Mouse (Mus musculus) mouse embryonic stem cell (cell line): Measurements from ENCODE around the gene Sgcd.

ENCODE experiments used
- in situ Hi-C, 2 experiments: fragments of 300-500 bp; cut with MboI; formaldehyde crosslinking; loops; 1 replicate in 1 of 2; 3 replicates in 1 of 2; pipeline ENCODE4 v1.14.3; 2019 to 2020; ENCODE audit warnings: low sequenced_read_pairs in 2 of 2, low pct_unique_long_range_greater_than_20kb in 1 of 2, mixed read lengths in 1 of 2; ENCODE audit not compliant: unreplicated experiment in 1 of 2

The Sgcd gene

DNA sequence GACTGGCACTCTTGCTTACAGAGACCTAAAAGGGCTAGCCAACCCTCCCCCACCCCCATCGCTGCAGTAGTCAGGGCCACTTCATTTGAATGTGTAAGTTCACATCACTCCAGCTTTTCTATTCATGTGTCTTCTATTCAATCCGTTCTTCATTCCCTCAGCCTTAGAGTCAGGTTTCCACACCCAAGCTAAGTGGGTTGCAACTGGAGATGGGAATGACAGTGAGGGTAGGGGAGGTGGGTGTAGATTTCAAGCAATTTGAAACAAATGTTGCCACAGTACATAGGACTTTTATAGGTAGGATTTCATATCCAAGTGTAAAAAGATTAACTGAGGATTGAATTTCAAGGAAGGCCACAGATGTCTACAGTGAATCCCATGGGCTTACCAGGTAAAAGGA, 870.9 kb downstream of the Sgcd start:
- in situ Hi-C loops = no loop called here

DNA sequence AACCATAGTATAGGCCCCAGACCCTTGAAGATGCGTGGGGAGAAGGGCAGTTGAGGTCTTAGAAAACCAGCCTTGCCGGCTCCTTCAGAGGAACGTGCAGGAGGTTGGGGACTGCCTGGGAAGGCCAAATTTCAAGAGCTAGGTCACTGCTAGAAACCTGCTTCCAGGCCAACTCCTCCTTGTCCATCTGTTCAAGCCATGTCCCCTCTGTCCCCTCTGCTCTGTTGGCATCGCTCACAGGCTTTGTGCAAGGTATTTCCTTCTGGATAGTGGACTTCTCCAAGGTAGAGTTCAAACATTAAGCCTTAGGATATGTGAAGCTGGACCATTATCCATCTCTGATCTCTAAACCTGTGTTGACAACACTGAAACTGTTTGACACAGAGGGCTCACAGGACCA, 874.4 kb downstream of the Sgcd start:
- in situ Hi-C loops = no loop called here

DNA sequence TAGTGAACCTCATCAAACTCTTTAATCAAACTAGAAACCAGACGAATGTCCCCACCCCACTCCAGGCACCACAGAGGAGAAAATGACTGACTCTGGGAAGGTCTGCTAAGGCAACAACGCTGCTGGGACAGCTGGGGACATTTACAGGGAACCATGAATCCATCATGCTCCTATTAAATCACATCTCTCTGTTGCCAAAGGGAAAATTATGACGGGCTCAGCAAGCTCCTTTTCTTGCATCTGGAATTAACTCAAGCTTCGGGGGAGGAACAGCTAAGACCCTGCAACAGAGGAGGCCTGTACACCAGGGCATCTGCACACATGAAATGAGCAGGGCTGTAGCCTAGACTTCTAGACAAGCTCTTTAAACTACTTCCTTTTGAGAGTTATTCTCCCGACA, 875.7 kb downstream of the Sgcd start:
- in situ Hi-C loops = no loop called here

DNA sequence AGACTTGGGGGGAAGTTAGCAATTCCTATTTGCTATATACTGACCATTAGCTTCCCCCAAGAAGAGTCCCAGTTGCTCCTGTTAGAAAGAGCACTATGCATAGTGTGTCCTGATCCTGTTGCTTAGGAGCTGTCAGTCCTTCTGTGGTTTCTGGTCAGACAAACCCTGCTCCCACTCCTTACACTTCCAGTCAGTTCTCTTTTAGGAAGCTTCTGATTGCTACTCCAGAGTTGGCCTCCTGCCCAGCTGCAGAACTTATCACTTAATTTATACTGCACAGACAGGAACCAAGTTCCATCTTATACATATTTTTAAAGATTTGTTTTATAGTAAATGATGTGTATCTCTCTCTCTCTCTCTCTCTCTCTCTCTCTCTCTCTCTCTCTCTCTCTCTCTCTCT, 878.5 kb downstream of the Sgcd start:
- in situ Hi-C loops = no loop called here

DNA sequence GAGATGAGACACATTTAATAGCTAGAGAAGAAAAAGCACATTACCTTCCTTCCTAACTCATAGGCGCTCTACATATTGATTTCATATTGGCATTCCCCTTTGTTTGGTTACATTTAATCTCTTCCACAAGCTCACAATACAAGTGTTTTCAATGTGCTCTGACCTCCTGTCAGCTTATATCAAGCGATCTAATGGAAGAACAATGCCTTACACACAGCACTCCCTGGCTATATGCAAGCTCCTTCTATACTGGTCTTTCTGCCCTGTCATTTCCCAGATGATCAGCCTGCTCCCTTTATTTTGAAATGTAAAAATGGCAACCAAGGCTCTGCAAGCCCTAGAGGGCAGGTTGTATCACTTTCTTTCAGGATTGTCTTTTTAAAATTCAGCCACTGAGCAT, 881.1 kb downstream of the Sgcd start:
- in situ Hi-C loops = no loop called here

DNA sequence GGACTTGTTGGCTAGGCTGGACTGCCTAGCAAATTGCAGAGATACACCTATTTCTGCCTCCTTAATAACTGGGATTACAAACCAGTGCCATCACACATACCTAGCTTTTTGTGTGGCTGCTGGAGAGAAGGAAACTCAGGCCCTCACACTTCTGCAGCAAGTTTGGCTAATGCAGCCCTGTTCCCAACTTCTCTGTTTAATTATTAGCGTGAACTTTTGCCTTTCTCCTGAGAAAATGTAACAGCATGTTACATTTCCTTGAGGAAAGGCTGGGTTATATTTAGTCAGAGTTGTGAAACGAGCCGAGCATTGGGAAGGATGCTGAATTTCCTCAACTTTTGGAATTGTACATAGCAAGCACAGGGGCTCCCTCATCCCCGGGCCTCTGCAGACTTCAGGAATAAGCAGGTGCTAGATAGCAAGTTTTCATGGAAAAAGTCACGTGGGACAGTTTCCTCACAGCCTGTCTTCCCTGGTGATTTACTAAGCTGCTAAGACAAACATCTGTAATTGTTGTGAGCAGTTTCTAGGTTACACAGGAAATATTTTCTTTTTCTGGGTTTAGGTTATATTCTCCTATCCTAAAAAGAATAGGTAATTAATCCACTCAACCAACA, 895.4 kb downstream of the Sgcd start:
- in situ Hi-C loops = no loop called here

DNA sequence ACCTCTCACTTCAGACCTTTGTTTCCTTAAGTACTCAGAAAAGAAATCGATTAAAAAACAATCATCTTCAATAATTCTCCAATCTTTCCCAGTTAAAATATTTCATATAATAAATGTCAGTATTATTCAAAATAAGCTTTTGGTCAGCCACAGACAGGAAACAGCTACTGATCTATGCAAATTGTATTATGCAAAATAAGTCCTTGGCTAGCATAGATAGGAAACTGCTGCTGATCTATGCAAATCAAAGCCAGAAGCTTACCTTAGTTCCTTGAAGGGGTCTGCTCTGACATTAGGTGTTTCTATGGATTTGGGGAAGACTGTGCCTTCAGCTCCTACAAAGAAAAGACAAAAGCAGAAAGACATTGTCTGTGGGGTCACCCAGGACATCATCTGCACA, 906.3 kb downstream of the Sgcd start:
- in situ Hi-C loops = no loop called here

DNA sequence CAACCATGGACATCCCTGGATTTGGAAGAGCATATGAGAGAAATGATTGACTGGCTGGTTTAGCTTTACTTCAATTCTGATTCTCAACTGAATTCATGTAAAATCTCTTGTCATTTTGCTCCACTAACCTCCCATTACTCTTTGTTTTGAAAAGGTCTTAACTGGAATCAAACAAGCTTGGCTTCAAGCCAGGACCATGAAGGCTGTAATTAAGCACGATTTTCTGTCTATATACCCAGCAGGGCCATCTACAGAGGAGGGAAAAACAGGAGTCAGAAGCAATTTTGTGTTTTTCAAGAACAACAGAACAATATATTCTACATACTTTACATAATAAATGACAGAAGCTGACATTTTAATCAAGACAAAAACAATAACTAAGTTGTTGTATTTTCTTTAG, 915.2 kb downstream of the Sgcd start:
- in situ Hi-C loops = no loop called here

DNA sequence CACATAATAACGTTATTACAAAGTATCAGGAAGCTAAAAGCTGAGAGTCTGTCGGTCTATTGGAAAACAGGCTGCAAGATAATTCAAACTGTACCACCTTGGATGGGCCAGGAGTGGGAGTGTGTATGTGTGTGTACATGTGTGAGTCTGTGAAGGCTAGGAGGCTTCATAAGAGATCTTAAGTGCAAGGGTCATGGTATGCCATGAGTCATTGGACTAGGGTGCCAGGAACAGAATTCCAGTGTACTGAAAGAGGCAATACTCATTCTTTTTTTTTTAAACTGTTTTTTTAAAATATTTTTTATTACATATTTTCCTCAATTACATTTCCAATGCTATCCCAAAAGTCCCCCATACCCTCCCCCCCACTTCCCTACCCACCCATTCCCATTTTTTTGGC, 917.6 kb downstream of the Sgcd start:
- in situ Hi-C loops = no loop called here

DNA sequence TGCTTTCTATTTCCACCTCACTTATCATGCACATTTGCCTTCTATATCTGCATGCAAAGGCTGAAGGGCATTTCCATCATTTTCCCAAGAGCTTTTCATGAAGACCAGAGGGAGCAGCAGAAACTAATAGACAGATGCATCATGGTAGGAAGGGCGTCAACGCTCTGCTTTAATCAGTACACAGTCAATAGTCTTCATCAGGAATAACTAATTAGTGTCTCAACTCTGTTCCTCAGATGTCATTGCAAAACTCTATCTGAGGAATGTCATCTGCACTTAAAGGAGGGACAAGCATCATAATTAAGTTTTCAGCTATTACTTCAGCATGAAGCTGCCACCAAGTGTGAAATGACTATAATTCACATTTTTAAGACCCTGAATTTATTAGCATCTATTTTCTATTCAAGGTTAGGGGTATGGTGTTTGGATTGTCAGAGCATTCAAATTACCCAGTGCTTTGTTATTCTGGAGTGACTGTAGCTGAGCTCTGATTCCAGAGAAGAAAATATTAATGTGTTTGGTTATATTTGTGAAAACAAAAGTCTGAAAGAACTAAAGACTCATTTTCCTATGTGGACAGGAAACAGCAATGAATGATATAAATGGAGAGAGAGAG, 918.9 kb downstream of the Sgcd start:
- in situ Hi-C loops = no loop called here

DNA sequence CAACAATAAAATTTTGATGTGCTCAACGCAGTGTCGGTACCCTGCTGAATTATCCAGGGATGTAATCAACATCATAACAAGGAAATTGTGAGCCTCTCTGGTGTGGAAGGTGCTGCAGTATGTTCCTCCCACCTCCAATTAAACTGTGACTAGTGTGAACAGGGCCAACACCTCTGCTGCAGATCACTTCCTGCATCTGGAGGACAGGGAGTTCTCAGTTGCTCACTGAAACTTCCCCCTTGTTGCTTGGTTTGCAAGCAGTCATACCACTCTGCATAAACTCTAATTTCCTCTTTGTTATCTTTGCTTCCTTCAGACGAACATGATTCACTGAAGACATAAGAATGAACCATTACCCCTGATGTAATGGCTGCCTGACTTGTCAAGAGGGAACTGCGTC, 925.1 kb downstream of the Sgcd start:
- in situ Hi-C loops = no loop called here

DNA sequence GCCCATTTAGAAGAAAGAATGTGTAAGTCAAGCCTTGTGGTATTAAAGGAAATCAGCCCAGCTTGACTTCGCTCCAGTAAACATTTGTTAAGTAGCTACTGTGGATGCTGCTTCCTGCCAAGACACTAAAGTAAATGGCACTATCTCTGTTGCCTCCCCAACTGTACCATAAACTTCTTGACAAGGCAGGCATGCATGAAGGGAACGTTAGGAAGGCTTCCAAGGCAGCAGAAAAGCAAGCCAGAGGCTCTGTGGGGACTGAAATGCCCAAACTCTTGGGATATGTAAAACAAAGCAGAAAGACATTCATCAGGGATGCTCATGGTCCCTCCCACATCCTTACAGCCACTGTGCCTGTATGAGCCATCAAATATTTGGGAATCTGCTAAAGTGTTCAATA, 938.4 kb downstream of the Sgcd start:
- in situ Hi-C loops = no loop called here

DNA sequence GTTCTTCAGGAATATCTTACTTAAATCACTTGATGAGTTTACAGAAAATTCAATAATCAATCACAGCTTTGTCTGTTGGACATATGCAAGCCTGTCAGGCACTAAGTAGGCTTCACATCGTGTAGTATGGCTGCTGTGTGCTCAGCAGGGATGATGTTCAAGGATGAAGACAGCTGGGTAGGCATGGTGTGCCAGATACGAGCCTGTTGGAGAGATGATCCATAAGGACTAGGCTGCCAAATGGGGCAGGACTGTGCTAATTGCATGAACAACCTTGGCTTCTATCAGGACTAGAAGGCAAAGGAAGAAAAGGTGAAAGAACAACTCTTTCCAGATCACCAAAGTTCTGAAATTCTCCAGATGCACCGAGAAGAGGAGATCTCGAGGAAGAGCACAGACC, 939.0 kb downstream of the Sgcd start:
- in situ Hi-C loops = no loop called here

DNA sequence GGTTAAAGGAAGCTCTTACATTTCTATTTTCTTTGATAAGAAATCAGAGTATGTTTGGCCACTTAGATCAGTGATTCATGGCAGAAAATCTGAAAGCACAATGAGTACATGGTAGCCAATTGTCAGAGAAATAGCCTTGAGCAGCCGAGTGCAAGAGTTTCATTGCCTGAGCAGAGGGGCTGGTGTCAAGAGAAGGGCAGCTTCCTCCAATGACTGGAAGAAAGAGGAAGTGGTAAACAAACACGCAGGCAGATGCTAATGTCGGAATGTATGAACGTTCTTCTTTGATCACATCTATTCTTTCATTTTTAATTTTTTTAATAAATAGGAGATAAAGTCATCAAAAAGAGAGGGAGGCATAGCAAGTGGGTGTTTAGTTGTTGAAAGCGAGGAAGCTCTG, 956.5 kb downstream of the Sgcd start:
- in situ Hi-C loops = no loop called here

DNA sequence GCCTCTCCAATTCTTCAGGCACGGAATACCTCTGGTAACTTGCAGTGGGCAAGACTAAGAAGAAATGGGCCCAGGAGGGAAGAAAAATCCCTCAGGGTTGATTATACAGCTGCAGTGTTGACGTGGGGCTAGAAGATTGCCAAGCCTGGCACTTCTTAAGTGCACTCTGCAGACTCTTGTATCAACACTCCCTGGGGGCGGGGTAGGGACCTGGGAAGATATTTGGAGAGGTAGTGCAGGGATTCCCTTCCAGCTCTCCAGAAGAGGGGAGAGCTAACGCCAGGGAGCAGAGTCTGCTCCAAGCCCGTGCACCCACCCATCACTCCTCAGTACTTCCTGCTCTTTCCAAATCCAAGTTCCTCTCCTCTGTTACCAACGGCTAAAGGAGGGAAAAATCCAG, 967.9 kb downstream of the Sgcd start:
- in situ Hi-C loops = no loop called here

DNA sequence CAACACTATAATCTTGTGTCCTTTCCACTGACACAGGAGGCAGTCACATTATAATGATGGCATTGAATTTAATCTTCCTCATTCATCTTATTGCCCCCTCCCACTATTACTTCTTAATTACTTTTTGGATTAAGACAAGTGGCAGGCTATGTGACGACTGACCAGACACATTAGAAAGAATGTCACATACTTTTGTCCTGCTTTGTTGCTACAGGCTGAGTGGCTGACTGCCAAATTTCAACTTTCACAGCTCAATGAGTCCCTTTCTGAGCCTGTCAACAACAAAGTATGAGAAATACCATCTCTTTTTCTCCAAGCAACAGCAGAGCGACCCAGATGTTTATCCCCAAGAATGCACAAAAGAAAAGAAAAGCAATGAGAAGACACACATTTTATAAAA, 970.6 kb downstream of the Sgcd start:
- in situ Hi-C loops = no loop called here

DNA sequence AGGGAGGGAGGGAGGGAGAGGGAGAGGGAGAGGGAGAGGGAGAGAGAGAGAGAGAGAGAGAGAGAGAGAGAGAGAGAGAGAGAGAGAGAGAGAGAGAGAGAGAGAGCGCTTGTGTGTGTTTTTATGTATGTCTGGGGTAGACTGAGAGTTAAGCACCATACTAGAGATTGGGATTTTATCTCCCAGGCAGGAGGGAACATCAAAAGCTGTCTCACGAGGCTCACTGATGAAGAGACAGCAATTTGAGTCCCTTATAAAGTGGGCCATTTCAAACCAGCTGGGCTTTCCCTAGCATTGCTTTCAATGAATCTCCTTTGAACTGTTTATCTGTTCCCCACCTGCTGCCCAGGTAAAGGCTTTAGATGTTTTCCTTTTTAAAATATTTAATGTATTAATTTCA, 973.1 kb downstream of the Sgcd start:
- in situ Hi-C loops = no loop called here

DNA sequence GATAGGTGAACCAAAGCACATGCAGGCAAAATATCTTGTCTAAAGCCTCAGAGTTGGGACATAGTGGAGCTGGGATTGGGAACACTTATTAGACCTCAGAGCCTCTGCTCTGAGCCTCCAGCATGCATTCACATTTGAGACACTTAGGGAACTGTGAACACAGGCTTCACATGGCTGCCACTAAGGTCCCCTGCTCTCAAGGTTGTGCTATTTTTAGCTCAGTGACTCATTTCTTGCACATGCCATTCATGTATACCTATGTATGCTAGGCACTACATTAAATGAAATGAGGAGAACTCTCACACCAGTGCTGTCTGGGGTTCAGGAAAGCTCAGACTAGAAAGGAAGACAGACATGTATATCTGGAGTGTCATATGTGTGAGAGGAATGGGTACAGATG, 974.5 kb downstream of the Sgcd start:
- in situ Hi-C loops = no loop called here

DNA sequence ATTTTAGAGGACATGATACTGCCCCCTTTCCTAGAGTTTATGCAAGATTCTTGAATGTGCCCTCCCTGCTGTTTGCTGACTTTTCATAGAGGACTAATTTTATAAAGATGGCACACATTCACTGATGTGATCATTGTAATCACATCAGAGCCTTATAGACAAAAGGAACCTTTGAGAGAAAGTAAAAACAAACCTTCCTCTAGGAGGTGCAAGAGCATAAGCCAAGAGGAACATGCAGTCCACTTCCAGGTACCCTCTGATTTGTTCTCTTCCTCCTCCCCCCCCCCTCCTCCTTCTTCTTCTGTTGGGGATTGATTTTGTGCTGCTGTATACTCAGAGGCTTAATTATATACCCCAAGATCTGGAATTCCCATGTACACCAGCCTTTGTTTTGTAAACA, 978.6 kb downstream of the Sgcd start:
- in situ Hi-C loops = no loop called here

DNA sequence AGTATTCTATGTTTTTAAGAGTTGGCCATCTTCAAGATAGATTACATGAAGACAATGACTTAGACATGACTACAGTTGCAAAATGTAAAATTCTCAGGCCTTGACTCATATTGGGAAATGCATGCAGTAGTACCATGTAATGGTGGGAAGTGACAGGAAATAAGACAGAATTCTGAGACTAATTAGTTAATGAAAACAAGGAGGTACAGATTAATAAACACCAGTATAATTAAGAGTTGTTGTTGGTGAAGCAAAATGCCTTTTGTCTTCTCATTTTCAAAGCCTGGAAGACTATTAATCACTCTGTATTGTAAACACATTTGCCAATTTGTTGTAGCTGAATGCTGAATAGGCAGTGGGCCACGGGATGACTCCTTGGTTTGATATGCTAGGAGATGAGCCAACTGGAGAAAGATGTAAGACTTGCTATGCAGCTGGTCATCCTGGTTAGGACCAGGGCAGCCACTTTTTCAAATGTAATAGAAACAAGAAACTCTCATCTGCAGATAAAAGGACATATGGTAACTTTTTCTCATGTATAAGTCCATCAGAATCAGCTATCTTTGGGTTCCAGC, 983.4 kb downstream of the Sgcd start:
- in situ Hi-C loops = no loop called here
